Mouse (Mus musculus): Measurements from ENCODE around the gene N4bp2l2. TPM values are rescaled to one million over a fixed set of nuclear protein-coding genes. Genes with fewer than 3 reads are reported as not detected.
"Not testable (repeated sequence)": the region's sequence is repeated elsewhere in the genome, so short reads cannot be mapped to it uniquely, and the experiment has no call there.

Gene N4bp2l2
- polyA plus RNA-seq (2016; fragmentation: Nextera tagmentation; extraction: Ambion mirVana): 35.5 and 36.1 TPM in 2 replicates

GRCm38 (mm10) chr5:150666133-150666739 is at the start of gene N4bp2l2:
N4bp2l2 (minus strand) TSS chr5:150666183.
- H3K27ac ChIP-seq: peak within 1 kb of the TSS; percentile 95
- H3K36me3 ChIP-seq: peaks cover 19% of the 10 kb centered on the region
- not testable (repeated sequence) for H3K27me3 ChIP-seq (ENCODE audit: low read depth, poor library complexity, severe bottlenecking); DNase-seq (ENCODE audit: low spot score); H3K9me3 ChIP-seq (replicated peaks); H3K4me1 ChIP-seq
- 91% methylated on average over 9 of the region's 9 CpGs for WGBS
- peak within 1 kb of the TSS; percentile 92 for H3K4me3 ChIP-seq

GRCm38 (mm10) chr5:150713431-150713830 is 47.4 kb upstream of the N4bp2l2 start:
- Histone ChIP-seq H3K4me3 (no peak overlapping the region), H3K27ac (no peak overlapping the region), H3K27me3 (ENCODE audit: low read depth, poor library complexity, severe bottlenecking) (no peaks in the 10 kb centered on the region), H3K36me3 (0 out of 2 replicates have a peak, but pooled peaks cover 9% of the 10 kb centered on the region), H3K4me1 (no peaks in the 10 kb centered on the region), H3K9me3 (replicated peaks) (no peaks in the 10 kb centered on the region)
- no peak for DNase-seq (ENCODE audit: low spot score)

DNA sequence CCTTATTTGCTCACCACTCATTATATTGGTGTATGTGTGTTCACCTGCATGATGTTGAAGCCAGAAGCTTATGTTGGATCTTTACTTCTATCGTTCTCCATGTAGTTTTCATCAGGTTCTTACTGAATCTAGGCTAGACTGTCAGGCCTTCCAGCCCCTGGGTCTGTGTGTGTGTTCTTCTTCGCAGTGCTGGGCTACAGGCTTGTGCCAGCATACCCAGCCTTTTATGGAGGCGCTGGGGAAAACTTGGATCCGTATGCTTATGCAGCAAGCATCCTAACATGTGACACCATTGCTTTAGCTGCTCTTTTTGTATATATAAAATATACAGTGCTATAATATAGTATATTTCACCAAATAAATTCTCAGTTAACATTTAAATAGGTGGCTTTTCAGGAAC is 45.5 kb upstream of the N4bp2l2 start:
- 95% methylated on average over 4 of the region's 4 CpGs for WGBS
- H3K27ac ChIP-seq: no peak overlapping the region
- 0 out of 2 replicates have a peak, but pooled peaks cover 9% of the 10 kb centered on the region for H3K36me3 ChIP-seq

DNA sequence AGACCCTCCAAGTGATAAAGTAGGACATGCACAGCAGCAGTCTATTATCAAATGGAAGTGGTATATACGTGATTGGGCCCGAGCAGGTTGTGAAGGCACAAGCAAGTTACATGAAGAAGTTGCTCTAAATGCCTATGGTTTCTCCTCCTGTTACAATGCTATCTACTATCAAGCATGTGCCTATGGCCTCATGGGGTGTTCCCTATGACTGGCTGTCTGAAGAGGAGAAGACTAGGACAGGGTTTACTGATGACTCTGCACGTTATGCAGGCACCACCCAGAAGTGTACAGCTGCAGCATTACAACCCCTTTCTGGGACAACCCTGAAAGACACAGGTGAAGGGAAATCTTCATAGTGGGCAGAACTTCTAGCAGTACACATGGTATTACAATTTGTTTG is 41.2 kb upstream of the N4bp2l2 start:
- not testable (repeated sequence) for DNase-seq (ENCODE audit: low spot score); H3K4me1 ChIP-seq; H3K9me3 ChIP-seq (replicated peaks); H3K27ac ChIP-seq; H3K4me3 ChIP-seq; H3K27me3 ChIP-seq (ENCODE audit: low read depth, poor library complexity, severe bottlenecking)
- WGBS: 91% methylated on average over 3 of the region's 3 CpGs
- 0 out of 2 replicates have a peak, but pooled peaks cover 13% of the 10 kb centered on the region for H3K36me3 ChIP-seq

More for the DNA sequence above, 45.5 kb upstream of the N4bp2l2 start:
- no peak for DNase-seq (ENCODE audit: low spot score)
- Histone ChIP-seq H3K4me3 (no peak overlapping the region), H3K4me1 (no peaks in the 10 kb centered on the region), H3K27me3 (ENCODE audit: low read depth, poor library complexity, severe bottlenecking) (no peaks in the 10 kb centered on the region), H3K9me3 (replicated peaks) (no peaks in the 10 kb centered on the region)

DNA sequence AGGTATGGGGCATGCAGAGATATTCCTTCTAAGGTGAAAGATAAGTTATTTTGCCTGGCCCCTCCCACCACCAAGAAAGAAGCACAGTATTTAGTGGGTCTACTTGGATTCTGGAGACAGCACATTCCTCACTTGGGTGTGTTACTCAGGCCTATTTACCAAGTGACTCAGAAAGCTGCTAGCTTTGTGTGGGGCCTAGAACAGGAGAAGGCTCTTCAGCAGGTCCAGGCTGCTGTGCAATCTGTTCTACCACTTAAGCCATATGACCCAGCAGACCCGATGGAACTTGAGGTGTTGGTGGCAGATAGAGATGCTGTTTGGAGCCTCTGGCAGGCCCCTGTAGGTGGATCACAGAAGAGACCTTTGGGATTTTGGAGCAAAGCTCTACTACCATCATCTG is 40.7 kb upstream of the N4bp2l2 start:
- 97% methylated on average over 1 of the region's 1 CpGs for WGBS
- not testable (repeated sequence) for DNase-seq (ENCODE audit: low spot score); H3K27ac ChIP-seq; H3K9me3 ChIP-seq (replicated peaks); H3K4me1 ChIP-seq; H3K27me3 ChIP-seq (ENCODE audit: low read depth, poor library complexity, severe bottlenecking); H3K4me3 ChIP-seq
- H3K36me3 ChIP-seq: 0 out of 2 replicates have a peak, but pooled peaks cover 13% of the 10 kb centered on the region

DNA sequence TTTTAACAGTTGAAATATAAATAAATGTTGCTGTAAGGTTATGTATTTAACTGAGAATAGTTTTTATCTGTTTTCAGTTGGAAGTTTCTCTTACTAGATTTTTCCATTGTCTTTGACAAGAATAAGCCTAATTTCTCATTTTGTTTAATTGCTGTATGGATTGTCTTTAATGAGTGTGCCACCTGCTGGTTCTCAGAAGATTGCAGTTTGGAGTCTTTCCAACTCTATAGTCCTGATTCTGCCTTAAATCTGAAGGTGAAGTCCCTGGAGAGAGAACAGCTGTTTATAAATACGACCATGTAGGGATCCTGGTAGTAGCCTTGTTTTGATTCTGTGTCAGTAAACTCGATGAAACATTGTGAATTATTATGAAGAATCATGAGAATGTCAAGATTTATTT is 36.7 kb upstream of the N4bp2l2 start:
- DNase-seq (ENCODE audit: low spot score): no peak
- WGBS: 89% methylated on average over 2 of the region's 2 CpGs
- Histone ChIP-seq H3K4me3 (no peak overlapping the region), H3K27me3 (ENCODE audit: low read depth, poor library complexity, severe bottlenecking) (no peaks in the 10 kb centered on the region), H3K9me3 (replicated peaks) (no peaks in the 10 kb centered on the region), H3K4me1 (no peaks in the 10 kb centered on the region), H3K36me3 (peaks cover 23% of the 10 kb centered on the region), H3K27ac (no peak overlapping the region)

- Histone ChIP-seq H3K36me3 (peaks cover 40% of the 10 kb centered on the region), H3K4me3 (no peak overlapping the region), H3K27me3 (ENCODE audit: low read depth, poor library complexity, severe bottlenecking) (no peaks in the 10 kb centered on the region), H3K9me3 (replicated peaks) (0 out of 2 replicates have a peak, but pooled peaks cover 4% of the 10 kb centered on the region), H3K27ac (no peak overlapping the region), H3K4me1 (no peaks in the 10 kb centered on the region)
- 95% methylated on average over 2 of the region's 2 CpGs for WGBS
- DNase-seq (ENCODE audit: low spot score): no peak
These were observed 27.3 kb upstream of the N4bp2l2 start for GRCm38 (mm10) chr5:150693277-150693676.

GRCm38 (mm10) chr5:150690685-150691084 is 24.7 kb upstream of the N4bp2l2 start:
- no peak overlapping the region for H3K4me3 ChIP-seq
- H3K4me1 ChIP-seq: no peaks in the 10 kb centered on the region
- no peak overlapping the region for H3K27ac ChIP-seq
- no peaks in the 10 kb centered on the region for H3K27me3 ChIP-seq (ENCODE audit: low read depth, poor library complexity, severe bottlenecking)
- peaks cover 19% of the 10 kb centered on the region for H3K36me3 ChIP-seq
- 0 out of 2 replicates have a peak, but pooled peaks cover 4% of the 10 kb centered on the region for H3K9me3 ChIP-seq (replicated peaks)
- no peak for DNase-seq (ENCODE audit: low spot score)

GRCm38 (mm10) chr5:150682862-150683261 is 16.9 kb upstream of the N4bp2l2 start:
- DNase-seq (ENCODE audit: low spot score); H3K4me1 ChIP-seq; H3K4me3 ChIP-seq; H3K36me3 ChIP-seq; H3K9me3 ChIP-seq (replicated peaks); H3K27ac ChIP-seq; H3K27me3 ChIP-seq (ENCODE audit: low read depth, poor library complexity, severe bottlenecking): not testable (repeated sequence)
- 98% methylated on average over 6 of the region's 6 CpGs for WGBS

DNA sequence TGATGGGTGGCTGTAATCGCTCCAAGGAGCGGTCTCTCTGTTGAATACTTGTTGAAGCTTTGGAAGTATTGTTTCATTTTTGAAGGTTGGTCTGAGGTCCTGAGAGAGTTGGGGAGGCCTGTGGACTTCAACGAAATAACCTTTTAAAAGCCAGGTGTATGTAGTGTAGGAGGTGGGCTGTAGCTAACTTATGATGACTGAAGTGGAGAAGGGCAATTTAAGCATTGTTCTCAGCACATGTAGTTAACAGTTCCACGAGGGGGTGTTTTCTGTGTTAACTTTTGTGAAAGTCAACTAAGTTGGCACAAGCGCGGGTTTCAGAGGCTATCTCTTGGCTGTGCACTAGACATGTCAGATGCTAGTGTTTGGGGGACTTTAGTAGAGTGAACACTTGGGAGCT is 8.9 kb upstream of the N4bp2l2 start:
- peaks cover 17% of the 10 kb centered on the region for H3K4me1 ChIP-seq
- no peak for DNase-seq (ENCODE audit: low spot score)
- H3K36me3 ChIP-seq: peaks cover 10% of the 10 kb centered on the region; the same call in 1 of the 2 replicates
- peak overlapping the region; percentile 99; the same call in 1 of the 2 replicates for H3K27ac ChIP-seq
- 72% methylated on average over 6 of the region's 6 CpGs for whole genome bisulfite sequencing
- H3K9me3 ChIP-seq (replicated peaks): no peaks in the 10 kb centered on the region
- H3K4me3 ChIP-seq: peak overlapping the region; percentile 94
- no peaks in the 10 kb centered on the region for H3K27me3 ChIP-seq (ENCODE audit: low read depth, poor library complexity, severe bottlenecking)

DNA sequence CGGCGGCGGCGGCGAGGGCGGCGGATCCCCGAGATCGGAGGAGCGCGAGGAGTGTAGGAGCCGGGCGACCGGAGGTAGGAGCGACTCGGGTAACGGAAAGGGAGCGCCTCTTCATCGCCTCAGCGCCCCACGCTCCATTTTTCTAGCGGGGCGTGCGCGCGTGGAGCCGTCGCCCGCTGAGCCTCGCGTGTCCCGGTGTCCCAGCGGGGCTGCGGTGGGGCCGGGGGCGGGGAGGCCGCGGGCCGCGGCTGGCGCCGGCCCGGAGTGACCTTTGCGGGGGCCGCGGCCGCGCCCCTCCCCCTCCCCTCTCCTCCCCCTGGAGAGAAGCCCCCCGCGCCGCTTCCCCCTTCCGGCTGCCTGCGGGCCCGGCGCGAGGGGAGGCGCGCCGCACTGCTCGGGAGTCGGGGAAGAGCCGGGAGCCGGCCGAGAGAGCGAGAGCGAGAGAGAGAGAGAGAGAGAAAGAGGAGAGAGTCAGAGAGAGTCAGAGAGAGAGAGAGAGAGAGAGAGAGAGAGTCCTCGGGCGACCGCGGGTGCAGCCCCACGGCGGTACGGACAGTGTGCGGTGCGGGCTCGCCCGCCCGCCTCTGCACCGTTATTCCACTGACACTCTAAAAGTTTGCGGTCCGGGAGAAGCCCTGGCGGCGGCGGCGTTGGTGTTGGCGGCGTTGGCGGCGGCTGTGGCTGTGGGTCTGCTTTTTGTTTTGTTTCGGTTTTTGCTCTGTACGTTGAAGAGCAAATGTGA is 8.1 kb upstream of the N4bp2l2 start:
- peaks cover 17% of the 10 kb centered on the region for H3K4me1 ChIP-seq
- H3K9me3 ChIP-seq (replicated peaks): no peaks in the 10 kb centered on the region
- under 1% methylated on average over 69 of the region's 91 CpGs for WGBS
- DNase-seq (ENCODE audit: low spot score): peak; percentile 72
- no peaks in the 10 kb centered on the region for H3K27me3 ChIP-seq (ENCODE audit: low read depth, poor library complexity, severe bottlenecking)
- H3K27ac ChIP-seq: peak overlapping the region; percentile 99
- peaks cover 10% of the 10 kb centered on the region; the same call in 1 of the 2 replicates for H3K36me3 ChIP-seq
- peak overlapping the region; percentile 94 for H3K4me3 ChIP-seq

- Histone ChIP-seq H3K9me3 (replicated peaks) (no peaks in the 10 kb centered on the region), H3K27me3 (ENCODE audit: low read depth, poor library complexity, severe bottlenecking) (no peaks in the 10 kb centered on the region), H3K27ac (peak within 1 kb of the TSS; percentile 99), H3K4me3 (peak within 1 kb of the TSS; percentile 94), H3K4me1 (peaks cover 17% of the 10 kb centered on the region), H3K36me3 (peaks cover 6% of the 10 kb centered on the region; the same call in 1 of the 2 replicates)
- DNase-seq (ENCODE audit: low spot score): peak; percentile 98
- 16% methylated on average over 44 of the region's 49 CpGs for WGBS
These were observed 7.3 kb upstream of the N4bp2l2 start, which contains the start of gene Pds5b for GRCm38 (mm10) chr5:150673153-150673835. Pds5b (plus strand) TSS chr5:150673739.

DNA sequence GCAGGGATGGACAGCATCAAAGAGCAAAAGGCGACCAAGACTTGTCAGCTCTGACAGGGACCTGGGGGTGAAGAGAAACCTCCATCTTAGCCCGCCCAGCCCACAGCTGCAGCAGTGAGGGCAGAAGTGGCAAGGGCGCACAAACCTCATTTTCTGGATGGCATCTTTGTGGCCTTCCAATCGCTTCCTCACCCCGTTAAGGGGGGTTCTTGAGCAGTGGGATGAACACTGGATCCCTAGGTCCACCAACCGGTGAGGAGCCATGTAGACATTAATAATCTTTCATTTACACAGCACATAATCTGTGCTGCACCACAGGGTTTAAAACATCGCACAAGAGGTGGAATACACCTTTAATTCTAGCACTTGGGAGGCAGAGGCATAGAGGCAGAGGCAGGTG is 6.4 kb upstream of the N4bp2l2 start:
- peaks cover 17% of the 10 kb centered on the region for H3K4me1 ChIP-seq
- no peak overlapping the region for H3K4me3 ChIP-seq
- H3K27ac ChIP-seq: no peak overlapping the region
- H3K9me3 ChIP-seq (replicated peaks): no peaks in the 10 kb centered on the region
- 90% methylated on average over 7 of the region's 7 CpGs for WGBS
- no peak for DNase-seq (ENCODE audit: low spot score)
- H3K36me3 ChIP-seq: peaks cover under 1% of the 10 kb centered on the region; the same call in 1 of the 2 replicates
- no peaks in the 10 kb centered on the region for H3K27me3 ChIP-seq (ENCODE audit: low read depth, poor library complexity, severe bottlenecking)
